Mouse (Mus musculus) heart, embryonic 15.5 days (tissue): ENCODE measurements at regions not wholly inside any gene's neighbourhood (a gene's known extent, or its start where the extent isn't known, plus 50 kb on each side); places are given as distances from the start of the nearest gene placed in this dataset.

ENCODE experiments used
- ATAC-seq: fragments of 200-750 bp; cut with Nextera tagmentation; replicated peaks from 2 replicates; pipeline ENCODE4 v1.8.0; 2017; ENCODE audit warnings: low read depth, moderate TSS enrichment; ENCODE audit not compliant: insufficient number of reproducible peaks, insufficient read depth, low FRiP score
- H3K27ac ChIP-seq: fragments of 300-500 bp; sonication (generic); 2 replicates; pipeline ENCODE4 v1.5.1; 2015; ENCODE audit warnings: mild to moderate bottlenecking, inconsistent platforms
- H3K27me3 ChIP-seq: fragments of 300-500 bp; sonication (generic); 2 replicates; pipeline ENCODE4 v1.6.1; 2015; ENCODE audit warnings: inconsistent platforms
- H3K36me3 ChIP-seq: fragments of 300-500 bp; sonication (generic); 2 replicates; pipeline ENCODE4 v1.6.1; 2015; ENCODE audit warnings: mild to moderate bottlenecking, inconsistent platforms
- H3K4me1 ChIP-seq: fragments of 300-500 bp; sonication (generic); replicated peaks from 2 replicates; pipeline ENCODE4 v1.6.1; 2015; ENCODE audit warnings: inconsistent platforms
- H3K4me2 ChIP-seq: fragments of 300-500 bp; sonication (generic); 2 replicates; pipeline ENCODE4 v1.6.1; 2015; ENCODE audit warnings: inconsistent platforms, mild to moderate bottlenecking, moderate library complexity
- H3K4me3 ChIP-seq: fragments of 300-500 bp; sonication (generic); 2 replicates; pipeline ENCODE4 v1.5.1; 2015; ENCODE audit warnings: mild to moderate bottlenecking, inconsistent platforms
- H3K9ac ChIP-seq: fragments of 300-500 bp; sonication (generic); 2 replicates; pipeline ENCODE4 v1.6.1; 2015; ENCODE audit warnings: mild to moderate bottlenecking, inconsistent platforms
- H3K9me3 ChIP-seq: fragments of 300-500 bp; sonication (generic); replicated peaks from 2 replicates; pipeline ENCODE4 v1.6.1; 2016; ENCODE audit warnings: inconsistent platforms
- WGBS: fragments of 180-500 bp; shearing (Covaris S2); methylation state at CpG from one replicate; pipeline ENCODE4 v1.1.7; 2015; ENCODE audit warnings: mixed read lengths; 5-methylcytosine and 5-hydroxymethylcytosine counted together

DNA sequence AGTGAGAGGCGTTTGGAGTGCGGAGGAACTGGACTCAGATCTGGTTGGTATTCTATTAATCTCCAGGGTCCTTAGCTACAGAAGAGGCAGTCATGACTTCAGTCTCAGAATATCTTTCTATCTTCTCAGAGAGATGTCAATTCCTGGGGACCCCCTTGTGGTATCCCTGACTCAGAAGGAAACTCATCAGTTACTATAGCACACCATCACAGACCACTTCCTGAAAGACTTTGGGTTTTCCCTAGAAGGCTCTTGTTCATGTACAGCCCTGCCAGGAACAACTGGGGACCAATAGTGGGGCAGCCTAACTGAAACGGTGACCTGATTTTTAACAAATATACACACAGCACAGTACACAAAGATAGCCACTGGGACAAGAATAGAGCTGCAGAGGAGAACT, 279.6 kb downstream of the Ets1 start:
- Histone ChIP-seq H3K4me2 (no peak overlapping the region), H3K4me1 (no peaks in the 10 kb centered on the region), H3K27me3 (no peaks in the 10 kb centered on the region), H3K9me3 (no peaks in the 10 kb centered on the region), H3K36me3 (no peaks in the 10 kb centered on the region), H3K27ac (no peak overlapping the region), H3K9ac (no peak overlapping the region), H3K4me3 (no peak overlapping the region)
- no peak for ATAC-seq
- 74% methylated on average over 3 of the region's 3 CpGs for WGBS

DNA sequence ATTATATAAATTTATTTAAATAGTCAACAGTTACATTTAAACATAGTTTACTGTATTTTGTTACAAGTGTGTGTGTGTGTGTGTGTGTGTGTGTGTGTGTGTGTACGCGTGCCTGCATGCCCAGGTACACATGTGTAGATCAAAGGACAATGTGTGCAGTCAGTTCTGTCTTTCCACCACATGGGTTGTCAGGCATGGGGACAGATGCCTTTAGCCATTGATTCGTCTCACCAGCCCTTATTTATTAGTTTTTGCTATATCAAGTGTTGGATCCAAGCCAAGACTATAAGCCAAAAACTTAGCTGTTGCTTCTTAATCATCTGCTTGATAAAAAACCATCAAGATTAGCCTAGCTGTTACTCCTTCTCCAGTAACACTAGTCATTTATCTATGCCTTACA, 280.7 kb downstream of the Ets1 start:
- WGBS: 79% methylated on average over 3 of the region's 3 CpGs
- H3K27ac ChIP-seq: no peak overlapping the region
- no peaks in the 10 kb centered on the region for H3K27me3 ChIP-seq
- no peaks in the 10 kb centered on the region for H3K36me3 ChIP-seq
- no peak overlapping the region for H3K9ac ChIP-seq
- no peak for ATAC-seq
- no peak overlapping the region for H3K4me2 ChIP-seq
- H3K4me1 ChIP-seq: no peaks in the 10 kb centered on the region
- no peak overlapping the region for H3K4me3 ChIP-seq
- no peaks in the 10 kb centered on the region for H3K9me3 ChIP-seq

GRCm38 (mm10) chr9:32923925-32924324, 287.9 kb downstream of the Ets1 start:
- H3K9ac ChIP-seq: no peak overlapping the region
- ATAC-seq: no peak
- no peaks in the 10 kb centered on the region for H3K4me1 ChIP-seq
- H3K9me3 ChIP-seq: no peaks in the 10 kb centered on the region
- H3K27ac ChIP-seq: no peak overlapping the region
- H3K4me3 ChIP-seq: no peak overlapping the region
- no peaks in the 10 kb centered on the region for H3K36me3 ChIP-seq
- no peaks in the 10 kb centered on the region for H3K27me3 ChIP-seq
- no peak overlapping the region for H3K4me2 ChIP-seq

DNA sequence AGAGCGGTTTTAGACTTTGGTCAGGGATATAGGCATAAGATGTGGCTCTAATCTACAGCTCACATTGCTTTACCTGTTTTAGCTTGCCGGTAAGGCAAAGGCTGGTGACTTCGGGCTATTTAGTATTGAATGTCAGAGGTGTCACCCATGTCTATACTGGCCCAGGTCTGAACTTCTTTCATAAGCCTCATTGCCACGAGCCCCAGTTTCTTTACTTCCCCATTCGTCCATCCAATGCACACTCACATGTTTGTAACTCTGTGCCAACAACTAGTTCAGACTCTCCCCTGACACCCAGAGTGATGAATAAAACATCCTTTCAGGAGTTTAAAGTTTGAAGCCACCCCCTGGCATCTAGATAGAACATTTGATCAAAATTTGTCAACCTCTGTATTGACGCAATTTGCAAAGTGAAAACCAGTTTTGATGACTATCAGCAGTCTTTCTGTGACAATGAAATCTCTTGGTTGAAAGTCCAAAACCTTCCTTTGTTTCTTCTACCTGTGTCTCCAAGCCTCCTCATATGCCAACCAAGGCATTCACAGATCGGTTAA, 288.4 kb downstream of the Ets1 start:
- no peak overlapping the region for H3K9ac ChIP-seq
- H3K4me1 ChIP-seq: no peaks in the 10 kb centered on the region
- no peak overlapping the region for H3K4me2 ChIP-seq
- H3K36me3 ChIP-seq: no peaks in the 10 kb centered on the region
- H3K27me3 ChIP-seq: no peaks in the 10 kb centered on the region
- H3K4me3 ChIP-seq: no peak overlapping the region
- WGBS: 88% methylated on average over 7 of the region's 7 CpGs
- no peak overlapping the region for H3K27ac ChIP-seq
- ATAC-seq: no peak
- no peaks in the 10 kb centered on the region for H3K9me3 ChIP-seq

- Histone ChIP-seq H3K9me3 (no peaks in the 10 kb centered on the region), H3K4me2 (no peak overlapping the region), H3K27ac (no peak overlapping the region), H3K4me1 (no peaks in the 10 kb centered on the region), H3K9ac (no peak overlapping the region), H3K27me3 (no peaks in the 10 kb centered on the region), H3K4me3 (no peak overlapping the region), H3K36me3 (no peaks in the 10 kb centered on the region)
- WGBS: 75% methylated on average over 6 of the region's 6 CpGs
- no peak for ATAC-seq
Observed at GRCm38 (mm10) chr9:32925036-32925435, 289.0 kb downstream of the Ets1 start.

- H3K27ac ChIP-seq: no peak overlapping the region
- no peaks in the 10 kb centered on the region for H3K9me3 ChIP-seq
- H3K36me3 ChIP-seq: no peaks in the 10 kb centered on the region
- no peak overlapping the region for H3K4me2 ChIP-seq
- H3K4me3 ChIP-seq: no peak overlapping the region
- WGBS: 76% methylated on average over 12 of the region's 12 CpGs
- H3K9ac ChIP-seq: no peak overlapping the region
- no peak for ATAC-seq
- no peaks in the 10 kb centered on the region for H3K4me1 ChIP-seq
- H3K27me3 ChIP-seq: no peaks in the 10 kb centered on the region
Observed at GRCm38 (mm10) chr9:32925720-32926595, 289.9 kb downstream of the Ets1 start.

GRCm38 (mm10) chr9:32927656-32928055, 291.6 kb downstream of the Ets1 start:
- H3K4me2 ChIP-seq: no peak overlapping the region
- peaks cover 6% of the 10 kb centered on the region for H3K4me1 ChIP-seq
- no peak for ATAC-seq
- H3K4me3 ChIP-seq: no peak overlapping the region
- H3K9me3 ChIP-seq: no peaks in the 10 kb centered on the region
- 87% methylated on average over 1 of the region's 1 CpGs for WGBS
- no peak overlapping the region for H3K9ac ChIP-seq
- H3K36me3 ChIP-seq: no peaks in the 10 kb centered on the region
- no peak overlapping the region for H3K27ac ChIP-seq
- no peaks in the 10 kb centered on the region for H3K27me3 ChIP-seq

GRCm38 (mm10) chr9:32928289-32929000, 292.4 kb downstream of the Ets1 start:
- no peak overlapping the region for H3K27ac ChIP-seq
- no peak overlapping the region for H3K4me2 ChIP-seq
- no peaks in the 10 kb centered on the region for H3K36me3 ChIP-seq
- ATAC-seq: no peak
- peaks cover 13% of the 10 kb centered on the region for H3K4me1 ChIP-seq
- no peaks in the 10 kb centered on the region for H3K27me3 ChIP-seq
- WGBS: 79% methylated on average over 8 of the region's 8 CpGs
- no peak overlapping the region for H3K4me3 ChIP-seq
- no peaks in the 10 kb centered on the region for H3K9me3 ChIP-seq
- no peak overlapping the region for H3K9ac ChIP-seq

DNA sequence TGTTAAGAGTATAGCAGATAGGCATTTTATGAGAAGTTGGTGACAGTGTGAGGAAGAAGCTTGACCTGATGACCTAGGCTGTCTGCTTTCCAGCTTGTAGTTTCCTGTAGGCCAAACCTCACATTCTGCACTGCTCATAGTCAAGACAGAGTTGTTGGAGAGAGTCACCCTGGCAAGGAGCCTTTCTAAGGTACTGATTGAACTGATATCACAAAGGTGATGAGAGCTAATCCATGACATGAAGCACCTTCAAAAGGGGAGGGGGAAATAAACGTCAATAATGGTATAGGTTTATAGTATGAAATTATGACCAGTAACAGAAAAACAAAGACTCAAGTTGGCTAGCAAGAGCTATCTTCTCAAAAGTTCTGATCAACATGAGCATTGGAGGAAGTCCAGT, 293.3 kb downstream of the Ets1 start:
- 60% methylated on average over 1 of the region's 1 CpGs for WGBS
- Histone ChIP-seq H3K27ac (no peak overlapping the region), H3K27me3 (no peaks in the 10 kb centered on the region), H3K9ac (no peak overlapping the region), H3K4me3 (no peak overlapping the region), H3K4me2 (no peak overlapping the region), H3K36me3 (no peaks in the 10 kb centered on the region), H3K9me3 (no peaks in the 10 kb centered on the region), H3K4me1 (peaks cover 17% of the 10 kb centered on the region)
- no peak for ATAC-seq

DNA sequence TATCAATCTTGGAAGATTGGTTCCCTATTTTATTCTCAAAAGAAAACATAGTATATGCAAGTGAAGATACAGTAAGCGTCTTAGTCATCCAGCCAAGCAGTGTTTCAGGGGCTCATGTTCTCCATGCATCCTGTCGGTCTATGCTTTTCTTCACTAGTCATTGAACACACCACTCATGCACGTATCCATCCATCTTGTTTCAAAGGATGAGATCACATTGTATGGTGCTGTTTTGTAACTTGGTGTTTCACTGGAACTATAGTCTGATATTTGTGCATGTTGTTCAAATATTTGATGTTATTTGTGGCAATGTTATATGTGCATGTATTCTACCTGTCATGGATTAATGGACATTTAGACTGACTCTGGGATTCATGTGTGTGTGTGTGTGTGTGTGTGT, 293.8 kb downstream of the Ets1 start:
- Histone ChIP-seq H3K9ac (no peak overlapping the region), H3K4me3 (no peak overlapping the region), H3K4me1 (peaks cover 19% of the 10 kb centered on the region), H3K9me3 (no peaks in the 10 kb centered on the region), H3K4me2 (no peak overlapping the region), H3K27ac (no peak overlapping the region), H3K36me3 (no peaks in the 10 kb centered on the region), H3K27me3 (no peaks in the 10 kb centered on the region)
- no peak for ATAC-seq
- WGBS: 87% methylated on average over 3 of the region's 3 CpGs

GRCm38 (mm10) chr9:32931266-32932005, 295.4 kb downstream of the Ets1 start:
- Histone ChIP-seq H3K9me3 (no peaks in the 10 kb centered on the region), H3K4me3 (no peak overlapping the region), H3K27me3 (no peaks in the 10 kb centered on the region), H3K27ac (no peak overlapping the region), H3K4me1 (peaks cover 19% of the 10 kb centered on the region), H3K36me3 (no peaks in the 10 kb centered on the region), H3K4me2 (no peak overlapping the region), H3K9ac (no peak overlapping the region)
- ATAC-seq: no peak
- 57% methylated on average over 10 of the region's 10 CpGs for WGBS
